Mouse (Mus musculus): ENCODE data around the gene Gpr155. TPM values are rescaled to one million over a fixed set of nuclear protein-coding genes. Genes with fewer than 3 reads are reported as not detected.

Gpr155 gene
- polyA plus RNA-seq, 1 experiment from 2014 or later, result 9.4 TPM

- H3K27ac ChIP-seq, result 0 out of 2 replicates have a peak overlapping the region, but pooled peaks have one; percentile 6
- H3K27me3 ChIP-seq (ENCODE audit: insufficient read depth, low read length), result no peaks in the 10 kb centered on the region
- ATAC-seq (replicated peaks; ENCODE audit: low FRiP score, low read depth), result no peak; the same call in 1 of the 2 replicates
- H3K4me3 ChIP-seq (replicated peaks; ENCODE audit: low read depth, low read length), result no peak overlapping the region
- H3K9ac ChIP-seq (ENCODE audit: low read depth, low read length), result no peak overlapping the region
- peak; percentile 70 for DNase-seq (ENCODE audit: low spot score)
- H3K36me3 ChIP-seq (ENCODE audit: insufficient read depth, low read length), result no peaks in the 10 kb centered on the region
- H3K4me1 ChIP-seq (replicated peaks; ENCODE audit: insufficient read depth, low read length), result no peaks in the 10 kb centered on the region
- no peaks in the 10 kb centered on the region for H3K9me3 ChIP-seq (replicated peaks; ENCODE audit: low read length)
- 44% methylated on average over 7 of the region's 7 CpGs for WGBS
- peak overlapping the region; percentile 30 for H3K4me2 ChIP-seq (ENCODE audit: low read length)
- TF ChIP-seq CTCF (IDR thresholded peaks at IDR 0.05; ENCODE audit: low read depth), result no peak
Observed at GRCm38 (mm10) chr2:73351927-73352374, 34.4 kb downstream of the Gpr155 start.

GRCm38 (mm10) chr2:73351496-73351895 is 34.9 kb downstream of the Gpr155 start:
- peak overlapping the region; percentile 30 for H3K4me2 ChIP-seq (ENCODE audit: low read length)
- ATAC-seq (replicated peaks; ENCODE audit: low FRiP score, low read depth) (no peak), DNase-seq (ENCODE audit: low spot score) (peak; percentile 52)
- H3K27ac ChIP-seq, result 0 out of 2 replicates have a peak overlapping the region, but pooled peaks have one; percentile 6
- WGBS, result 28% methylated on average over 5 of the region's 5 CpGs
- no peak for TF ChIP-seq CTCF (IDR thresholded peaks at IDR 0.05; ENCODE audit: low read depth)
- H3K4me3 ChIP-seq (replicated peaks; ENCODE audit: low read depth, low read length), result no peak overlapping the region
- no peaks in the 10 kb centered on the region for H3K36me3 ChIP-seq (ENCODE audit: insufficient read depth, low read length)
- H3K4me1 ChIP-seq (replicated peaks; ENCODE audit: insufficient read depth, low read length), result no peaks in the 10 kb centered on the region
- H3K9me3 ChIP-seq (replicated peaks; ENCODE audit: low read length), result no peaks in the 10 kb centered on the region
- no peak overlapping the region for H3K9ac ChIP-seq (ENCODE audit: low read depth, low read length)
- no peaks in the 10 kb centered on the region for H3K27me3 ChIP-seq (ENCODE audit: insufficient read depth, low read length)

DNA sequence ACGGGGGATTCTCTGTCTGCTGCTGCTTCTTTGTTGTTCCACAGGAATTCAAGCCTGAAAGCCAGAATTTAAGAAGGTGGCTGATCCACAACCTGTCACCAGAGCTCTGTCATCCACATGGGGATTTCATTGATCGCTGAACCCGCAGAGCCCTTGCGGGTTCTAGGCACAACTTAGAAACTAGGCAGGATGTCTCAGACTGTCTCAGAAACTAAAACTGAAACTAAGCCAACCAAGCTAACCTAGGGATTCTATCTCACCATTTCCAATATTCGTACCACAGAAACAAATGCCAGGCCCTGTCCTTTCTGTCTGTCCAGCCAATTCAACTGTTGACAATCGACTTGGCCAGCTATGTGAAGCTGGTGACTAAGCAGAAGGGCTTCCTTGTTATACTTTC is 38.2 kb downstream of the Gpr155 start:
- Histone ChIP-seq H3K27me3 (ENCODE audit: insufficient read depth, low read length) (no peaks in the 10 kb centered on the region), H3K9me3 (replicated peaks; ENCODE audit: low read length) (no peaks in the 10 kb centered on the region), H3K9ac (ENCODE audit: low read depth, low read length) (no peak overlapping the region), H3K4me3 (replicated peaks; ENCODE audit: low read depth, low read length) (no peak overlapping the region), H3K27ac (no peak overlapping the region), H3K4me1 (replicated peaks; ENCODE audit: insufficient read depth, low read length) (no peaks in the 10 kb centered on the region), H3K4me2 (ENCODE audit: low read length) (no peak overlapping the region), H3K36me3 (ENCODE audit: insufficient read depth, low read length) (no peaks in the 10 kb centered on the region)
- WGBS, result 77% methylated on average over 6 of the region's 6 CpGs
- ATAC-seq (replicated peaks; ENCODE audit: low FRiP score, low read depth) (no peak), DNase-seq (ENCODE audit: low spot score) (no peak)
- TF ChIP-seq CTCF (IDR thresholded peaks at IDR 0.05; ENCODE audit: low read depth), result no peak

GRCm38 (mm10) chr2:73347766-73348165 is 38.6 kb downstream of the Gpr155 start:
- Histone ChIP-seq H3K27me3 (ENCODE audit: insufficient read depth, low read length) (no peaks in the 10 kb centered on the region), H3K4me3 (replicated peaks; ENCODE audit: low read depth, low read length) (no peak overlapping the region), H3K27ac (no peak overlapping the region), H3K4me1 (replicated peaks; ENCODE audit: insufficient read depth, low read length) (no peaks in the 10 kb centered on the region), H3K9me3 (replicated peaks; ENCODE audit: low read length) (no peaks in the 10 kb centered on the region), H3K9ac (ENCODE audit: low read depth, low read length) (no peak overlapping the region), H3K4me2 (ENCODE audit: low read length) (no peak overlapping the region), H3K36me3 (ENCODE audit: insufficient read depth, low read length) (no peaks in the 10 kb centered on the region)
- WGBS, result 57% methylated on average over 9 of the region's 9 CpGs
- ATAC-seq (replicated peaks; ENCODE audit: low FRiP score, low read depth), result no peak
- TF ChIP-seq CTCF (IDR thresholded peaks at IDR 0.05; ENCODE audit: low read depth), result no peak
- no peak for DNase-seq (ENCODE audit: low spot score)

- no peaks in the 10 kb centered on the region for H3K4me1 ChIP-seq (replicated peaks; ENCODE audit: insufficient read depth, low read length)
- H3K4me2 ChIP-seq (ENCODE audit: low read length), result no peak overlapping the region
- H3K9me3 ChIP-seq (replicated peaks; ENCODE audit: low read length), result no peaks in the 10 kb centered on the region
- H3K4me3 ChIP-seq (replicated peaks; ENCODE audit: low read depth, low read length), result no peak overlapping the region
- no peak for ATAC-seq (replicated peaks; ENCODE audit: low FRiP score, low read depth)
- DNase-seq (ENCODE audit: low spot score), result no peak
- no peaks in the 10 kb centered on the region for H3K27me3 ChIP-seq (ENCODE audit: insufficient read depth, low read length)
- no peak for TF ChIP-seq CTCF (IDR thresholded peaks at IDR 0.05; ENCODE audit: low read depth)
- 56% methylated on average over 6 of the region's 6 CpGs for WGBS
- no peaks in the 10 kb centered on the region for H3K36me3 ChIP-seq (ENCODE audit: insufficient read depth, low read length)
- no peak overlapping the region for H3K9ac ChIP-seq (ENCODE audit: low read depth, low read length)
- H3K27ac ChIP-seq, result no peak overlapping the region
Observed at GRCm38 (mm10) chr2:73347136-73347535, 39.2 kb downstream of the Gpr155 start.

- Histone ChIP-seq H3K9me3 (replicated peaks; ENCODE audit: low read length) (no peaks in the 10 kb centered on the region), H3K4me1 (replicated peaks; ENCODE audit: insufficient read depth, low read length) (no peaks in the 10 kb centered on the region), H3K36me3 (ENCODE audit: insufficient read depth, low read length) (no peaks in the 10 kb centered on the region), H3K27ac (no peak overlapping the region), H3K27me3 (ENCODE audit: insufficient read depth, low read length) (no peaks in the 10 kb centered on the region), H3K4me2 (ENCODE audit: low read length) (no peak overlapping the region), H3K4me3 (replicated peaks; ENCODE audit: low read depth, low read length) (no peak overlapping the region), H3K9ac (ENCODE audit: low read depth, low read length) (no peak overlapping the region)
- DNase-seq (ENCODE audit: low spot score) (no peak), ATAC-seq (replicated peaks; ENCODE audit: low FRiP score, low read depth) (no peak)
- TF ChIP-seq CTCF (IDR thresholded peaks at IDR 0.05; ENCODE audit: low read depth), result no peak
- 69% methylated on average over 13 of the region's 13 CpGs for WGBS
Observed at GRCm38 (mm10) chr2:73346345-73347086, 39.9 kb downstream of the Gpr155 start.
